Comparison of ENCODE assay signal across 25 mouse cellular contexts in the genomic region with DNA sequence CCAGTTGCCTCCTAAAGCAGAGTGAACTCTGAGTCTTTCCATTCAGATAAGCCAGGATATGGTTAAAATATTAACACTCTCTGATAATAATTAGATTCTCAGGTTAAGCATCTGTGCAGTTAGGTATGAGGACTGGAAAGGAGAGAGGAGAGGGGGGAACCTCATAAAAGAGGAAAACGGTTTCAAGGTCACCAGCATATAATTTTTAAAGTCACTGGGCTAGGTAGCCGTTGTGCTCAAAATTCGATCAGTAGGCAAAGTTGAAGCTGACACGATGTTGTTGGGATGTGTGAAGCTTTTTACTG.
DNase-seq lines count a peak whose midpoint lies in the region; ATAC-seq and TF ChIP-seq lines count a peak whose summit lies in the region.
"Had no signal": no experiment of that assay in that cellular context is flagged by ENCODE, and none has a peak within 500 bp of the region (broad histone marks: within the 10 kb centered on the region; RNA-seq: fewer than 3 reads in every experiment).

No protein-coding gene starts in this region.

- no peak for TF ChIP-seq POLR2A in heart, adult 2 months (IDR thresholded peaks at IDR 0.05; ENCODE audit: insufficient read depth, low read depth, low read length)

- H3K27ac ChIP-seq in heart, adult 2 months = peak overlapping the region; percentile 29
- peak overlapping the region; percentile 48; the same call in 1 of the 2 replicates for H3K27ac ChIP-seq in kidney, embryonic 15.5 days
- H3K27ac ChIP-seq in liver, embryonic 16.5 days (ENCODE audit: low read length) = no peak overlapping the region
- no peak overlapping the region for H3K27ac ChIP-seq in liver, embryonic 11.5 days (ENCODE audit: low read depth, low read length)
- H3K27ac ChIP-seq: embryonic facial prominence, embryonic 10.5 days; embryonic facial prominence, embryonic 13.5 days; forebrain, embryonic 12.5 days; forebrain, embryonic 15.5 days; heart, embryonic 10.5 days; heart, embryonic 13.5 days; hindbrain, embryonic 12.5 days; hindbrain, embryonic 15.5 days had no signal

- no peak overlapping the region for H3K4me3 ChIP-seq in heart, adult 2 months
- H3K4me3 ChIP-seq in kidney, embryonic 15.5 days (replicated peaks) = no peak overlapping the region
- no peak overlapping the region for H3K4me3 ChIP-seq in liver, embryonic 16.5 days (ENCODE audit: low read depth, low read length)
- H3K4me3 ChIP-seq in liver, embryonic 11.5 days (ENCODE audit: low read depth, low read length) = no peak overlapping the region
- H3K4me3 ChIP-seq: embryonic facial prominence, embryonic 10.5 days; embryonic facial prominence, embryonic 13.5 days; erythroblast, embryonic 14.5 days; forebrain, embryonic 12.5 days; forebrain, embryonic 15.5 days; heart, embryonic 10.5 days; heart, embryonic 13.5 days; hindbrain, embryonic 12.5 days; hindbrain, embryonic 15.5 days had no signal

- intact Hi-C loops in heart, adult 2 months (cut with DNase I) = loop anchor here (10.0 kb wide), 1 partner anchor 159 kb away; the partner anchor contains the start of gene Esrrg

- H3K79me2 ChIP-seq in heart, adult 2 months (replicated peaks; ENCODE audit: control insufficient read depth, insufficient read depth, low read length) = no peaks in the 10 kb centered on the region

- no peaks in the 10 kb centered on the region for H3K9me3 ChIP-seq in kidney, embryonic 15.5 days (replicated peaks)
- H3K9me3 ChIP-seq in liver, embryonic 16.5 days (replicated peaks; ENCODE audit: control insufficient read depth, low read length) = no peaks in the 10 kb centered on the region
- no peaks in the 10 kb centered on the region for H3K9me3 ChIP-seq in liver, embryonic 11.5 days (ENCODE audit: control insufficient read depth, low read length)
- H3K9me3 ChIP-seq: embryonic facial prominence, embryonic 10.5 days; embryonic facial prominence, embryonic 13.5 days; forebrain, embryonic 12.5 days; forebrain, embryonic 15.5 days; heart, embryonic 10.5 days; heart, embryonic 13.5 days; hindbrain, embryonic 12.5 days; hindbrain, embryonic 15.5 days had no signal

- H3K27me3 ChIP-seq in heart, adult 2 months (ENCODE audit: control insufficient read depth, insufficient read depth, low read length) = no peaks in the 10 kb centered on the region
- no peaks in the 10 kb centered on the region for H3K27me3 ChIP-seq in kidney, embryonic 15.5 days
- no peaks in the 10 kb centered on the region for H3K27me3 ChIP-seq in liver, embryonic 16.5 days (ENCODE audit: control insufficient read depth, insufficient read depth, low read depth, low read length)
- no peaks in the 10 kb centered on the region for H3K27me3 ChIP-seq in liver, embryonic 11.5 days (replicated peaks; ENCODE audit: control insufficient read depth, insufficient read depth, low read length)
- H3K27me3 ChIP-seq: embryonic facial prominence, embryonic 13.5 days; forebrain, embryonic 12.5 days; forebrain, embryonic 15.5 days; heart, embryonic 13.5 days; hindbrain, embryonic 12.5 days; hindbrain, embryonic 15.5 days; Patski had no signal

- H3K9ac ChIP-seq in heart, adult 2 months (ENCODE audit: low read depth, low read length) = no peak overlapping the region
- H3K9ac ChIP-seq in kidney, embryonic 15.5 days = no peak overlapping the region
- no peak overlapping the region for H3K9ac ChIP-seq in liver, embryonic 16.5 days (ENCODE audit: low read depth, low read length)
- no peak overlapping the region for H3K9ac ChIP-seq in liver, embryonic 11.5 days (ENCODE audit: low read depth, low read length)
- H3K9ac ChIP-seq: embryonic facial prominence, embryonic 13.5 days; forebrain, embryonic 12.5 days; forebrain, embryonic 15.5 days; heart, embryonic 13.5 days; hindbrain, embryonic 12.5 days; hindbrain, embryonic 15.5 days had no signal

- no peak for ATAC-seq in kidney, embryonic 15.5 days (replicated peaks; ENCODE audit: low FRiP score)
- ATAC-seq in liver, embryonic 16.5 days (ENCODE audit: low read depth) = peak; percentile 7; the same call in 1 of the 2 replicates
- ATAC-seq in liver, embryonic 11.5 days (replicated peaks; ENCODE audit: low FRiP score) = no peak
- ATAC-seq: forebrain, embryonic 15.5 days; Patski had no signal

- no peaks in the 10 kb centered on the region; the same call in 1 of the 2 replicates for H3K4me1 ChIP-seq in heart, adult 2 months (ENCODE audit: control insufficient read depth, insufficient read depth, low read length)
- H3K4me1 ChIP-seq in kidney, embryonic 15.5 days = peaks cover 13% of the 10 kb centered on the region
- H3K4me1 ChIP-seq in liver, embryonic 16.5 days (ENCODE audit: control insufficient read depth, low read depth, low read length) = no peaks in the 10 kb centered on the region
- H3K4me1 ChIP-seq in liver, embryonic 11.5 days (replicated peaks; ENCODE audit: control insufficient read depth, insufficient read depth, low read length) = no peaks in the 10 kb centered on the region
- H3K4me1 ChIP-seq: embryonic facial prominence, embryonic 10.5 days; embryonic facial prominence, embryonic 13.5 days; forebrain, embryonic 15.5 days; hindbrain, embryonic 12.5 days; hindbrain, embryonic 15.5 days had no signal

- H3K4me2 ChIP-seq in kidney, embryonic 15.5 days = no peak overlapping the region
- no peak overlapping the region for H3K4me2 ChIP-seq in liver, embryonic 16.5 days (ENCODE audit: low read depth, low read length)
- H3K4me2 ChIP-seq in liver, embryonic 11.5 days = no peak overlapping the region
- H3K4me2 ChIP-seq: embryonic facial prominence, embryonic 13.5 days; forebrain, embryonic 12.5 days; forebrain, embryonic 15.5 days; heart, embryonic 13.5 days; hindbrain, embryonic 12.5 days; hindbrain, embryonic 15.5 days had no signal

- 87% methylated on average over 4 of the region's 4 CpGs for WGBS in heart, adult 2 months
- 43% methylated on average over 4 of the region's 4 CpGs for WGBS in kidney, embryonic 15.5 days
- WGBS in liver, embryonic 16.5 days (ENCODE audit: insufficient replicate concordance) = 49% methylated on average over 4 of the region's 4 CpGs
- WGBS in liver, embryonic 11.5 days = 70% methylated on average over 4 of the region's 4 CpGs

- TF ChIP-seq CTCF in heart, adult 2 months (IDR thresholded peaks at IDR 0.05) = no peak

- DNase-seq in heart, adult 2 months = no peak
- DNase-seq in heart, postnatal 4 days = no peak
- DNase-seq in kidney, postnatal 25 days = no peak
- no peak for DNase-seq in liver, embryonic 11.5 days (ENCODE audit: low spot score)
- DNase-seq in ovary, postnatal 14 days (ENCODE audit: low spot score) = no peak
- DNase-seq: adrenal gland, postnatal 36 days; cerebellum, adult 11-12 months; cerebellum, adult 8-10 months; cerebellum, postnatal 10 days; cerebellum, postnatal 36 days; embryo, embryonic 11 days; gastrocnemius, postnatal 25 days; heart, postnatal 14 days had no signal

- H3K36me3 ChIP-seq in heart, adult 2 months (ENCODE audit: control insufficient read depth, insufficient read depth, low read length) = no peaks in the 10 kb centered on the region
- no peaks in the 10 kb centered on the region for H3K36me3 ChIP-seq in kidney, embryonic 15.5 days
- H3K36me3 ChIP-seq in liver, embryonic 16.5 days (ENCODE audit: control insufficient read depth, insufficient read depth) = no peaks in the 10 kb centered on the region
- H3K36me3 ChIP-seq in liver, embryonic 11.5 days (ENCODE audit: control insufficient read depth, insufficient read depth, low read length) = no peaks in the 10 kb centered on the region
- H3K36me3 ChIP-seq: embryonic facial prominence, embryonic 10.5 days; embryonic facial prominence, embryonic 13.5 days; forebrain, embryonic 12.5 days; forebrain, embryonic 15.5 days; heart, embryonic 10.5 days; heart, embryonic 13.5 days; hindbrain, embryonic 12.5 days; hindbrain, embryonic 15.5 days had no signal

- TF ChIP-seq EP300 in heart, adult 2 months (IDR thresholded peaks at IDR 0.05; ENCODE audit: insufficient read depth, low read depth, low read length) = no peak

Comparison
In these comparisons a context has a peak if more than half of its experiments do, and no peak if none do; other contexts are left out.
1. H3K27ac ChIP-seq: peak in heart, adult 2 months (single experiment) and kidney, embryonic 15.5 days (single experiment); none in liver, embryonic 16.5 days (single experiment) and liver, embryonic 11.5 days (single experiment).